Mouse (Mus musculus) liver, adult 2 months (tissue): ENCODE measurements around the gene Armc2.

Experiments
- CTCF ChIP-seq: fragments of 200-500 bp; IDR thresholded peaks from 2 replicates; pipeline ENCODE4 v1.5.1; 2011; ENCODE audit warnings: low read depth, low read length, control low read depth
- POLR2A ChIP-seq: fragments of 200-500 bp; IDR thresholded peaks from 2 replicates; pipeline ENCODE4 v1.6.1; 2011; ENCODE audit warnings: low read length, control low read depth; ENCODE audit not compliant: insufficient read depth; ENCODE audit errors: extremely low read depth

- no peak for TF ChIP-seq POLR2A
- TF ChIP-seq CTCF, result no peak
Observed at GRCm38 (mm10) chr10:41880777-41881176, 137.5 kb downstream of the Armc2 start.
